ENCODE assay signal across 22 mouse cellular contexts in the genomic region with DNA sequence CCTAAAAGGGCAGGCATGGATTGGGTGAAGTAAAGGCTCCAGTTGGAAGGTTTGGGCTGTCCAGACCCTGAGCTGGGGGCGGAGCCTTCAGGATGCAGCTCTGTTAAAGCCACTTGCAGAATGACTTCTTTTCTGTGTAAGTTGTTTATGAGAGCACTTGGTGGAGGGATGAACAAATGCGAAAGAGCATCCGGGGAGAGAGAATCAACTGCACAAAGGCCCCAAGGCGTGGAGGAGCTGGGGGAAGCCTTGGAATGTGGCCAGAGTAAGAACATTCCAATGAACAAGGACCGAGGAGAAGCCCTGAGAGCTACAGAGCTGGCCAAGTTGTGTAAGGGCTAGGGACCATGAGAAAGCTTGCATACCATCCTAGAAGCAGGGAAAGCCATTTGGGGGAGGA. TPM values are rescaled to one million over a fixed set of nuclear protein-coding genes. Genes with fewer than 3 reads are reported as not detected.
DNase-seq lines count a peak whose midpoint lies in the region; ATAC-seq and TF ChIP-seq lines count a peak whose summit lies in the region.
"Had no signal": no experiment of that assay in that cellular context is flagged by ENCODE, and none has a peak within 500 bp of the region (broad histone marks: within the 10 kb centered on the region; RNA-seq: fewer than 3 reads in every experiment).

No protein-coding gene starts in this region.

- no peaks in the 10 kb centered on the region for H3K36me3 ChIP-seq in lung, embryonic 14.5 days (ENCODE audit: insufficient read depth)
- H3K36me3 ChIP-seq in lung, postnatal 0 days (ENCODE audit: insufficient read depth, low read length), result no peaks in the 10 kb centered on the region
- no peaks in the 10 kb centered on the region for H3K36me3 ChIP-seq in stomach, embryonic 15.5 days
- H3K36me3 ChIP-seq in stomach, postnatal 0 days (ENCODE audit: control insufficient read depth, insufficient read depth, low read length), result no peaks in the 10 kb centered on the region
- no peaks in the 10 kb centered on the region for H3K36me3 ChIP-seq in stomach, embryonic 16.5 days (ENCODE audit: control insufficient read depth, insufficient read depth, low read length)
- H3K36me3 ChIP-seq: embryonic facial prominence, embryonic 12.5 days; forebrain, embryonic 15.5 days; G1E; heart, embryonic 12.5 days; hindbrain, embryonic 12.5 days had no signal

- DNase-seq in heart, adult 11 months, result peak; percentile 85
- no peak for DNase-seq in heart, postnatal 10 days
- DNase-seq in lung, embryonic 14.5 days, result peak; percentile 54
- DNase-seq in lung, postnatal 0 days (ENCODE audit: low spot score), result no peak
- no peak for DNase-seq in stomach, postnatal 0 days (ENCODE audit: low spot score)
- DNase-seq in retina, postnatal 1 day, result no peak
- DNase-seq: adrenal gland, adult 8-10 months; B cell, adult 2 months; cerebellum, adult 11 months; cerebellum, adult 9-10 months; cerebellum, postnatal 25 days; gastrocnemius, postnatal 10 days; heart, postnatal 4 days had no signal

- no peak for TF ChIP-seq CTCF in lung, embryonic 14.5 days (IDR thresholded peaks at IDR 0.05; ENCODE audit: low read depth)
- TF ChIP-seq CTCF in lung, postnatal 0 days (IDR thresholded peaks at IDR 0.05), result no peak
- TF ChIP-seq CTCF in stomach, postnatal 0 days (IDR thresholded peaks at IDR 0.05; ENCODE audit: low read depth), result no peak

- no peak overlapping the region for H3K27ac ChIP-seq in lung, embryonic 14.5 days (ENCODE audit: low read depth)
- H3K27ac ChIP-seq in lung, postnatal 0 days (ENCODE audit: low read length), result no peak overlapping the region
- H3K27ac ChIP-seq in stomach, embryonic 15.5 days, result no peak overlapping the region
- no peak overlapping the region for H3K27ac ChIP-seq in stomach, postnatal 0 days (replicated peaks)
- no peak overlapping the region for H3K27ac ChIP-seq in stomach, embryonic 16.5 days (ENCODE audit: low read length)
- H3K27ac ChIP-seq: embryonic facial prominence, embryonic 12.5 days; forebrain, embryonic 15.5 days; hindbrain, embryonic 12.5 days had no signal

- H3K9me3 ChIP-seq in lung, embryonic 14.5 days (ENCODE audit: low read depth, low read length), result no peaks in the 10 kb centered on the region
- H3K9me3 ChIP-seq in lung, postnatal 0 days (ENCODE audit: low read length), result no peaks in the 10 kb centered on the region
- no peaks in the 10 kb centered on the region for H3K9me3 ChIP-seq in stomach, embryonic 15.5 days
- H3K9me3 ChIP-seq in stomach, postnatal 0 days (ENCODE audit: control insufficient read depth, low read length), result no peaks in the 10 kb centered on the region
- no peaks in the 10 kb centered on the region for H3K9me3 ChIP-seq in stomach, embryonic 16.5 days (replicated peaks; ENCODE audit: control insufficient read depth, low read length)
- H3K9me3 ChIP-seq: embryonic facial prominence, embryonic 12.5 days; forebrain, embryonic 15.5 days; hindbrain, embryonic 12.5 days had no signal

- H3K27me3 ChIP-seq in lung, embryonic 14.5 days (ENCODE audit: insufficient read depth, low read length), result no peaks in the 10 kb centered on the region
- no peaks in the 10 kb centered on the region for H3K27me3 ChIP-seq in lung, postnatal 0 days (replicated peaks; ENCODE audit: insufficient read depth, low read length)
- no peaks in the 10 kb centered on the region for H3K27me3 ChIP-seq in stomach, embryonic 15.5 days (replicated peaks)
- H3K27me3 ChIP-seq in stomach, postnatal 0 days (ENCODE audit: control insufficient read depth, insufficient read depth, low read length), result no peaks in the 10 kb centered on the region
- no peaks in the 10 kb centered on the region for H3K27me3 ChIP-seq in stomach, embryonic 16.5 days (ENCODE audit: control insufficient read depth, insufficient read depth, low read length)
- H3K27me3 ChIP-seq: embryonic facial prominence, embryonic 12.5 days; forebrain, embryonic 15.5 days; heart, embryonic 12.5 days; hindbrain, embryonic 12.5 days had no signal

- peak; percentile 67 for ATAC-seq in lung, embryonic 14.5 days (ENCODE audit: insufficient read depth)
- ATAC-seq in lung, postnatal 0 days, result no peak
- 0 out of 2 replicates have a peak, but pooled peaks have one; percentile 18 for ATAC-seq in stomach, embryonic 15.5 days (ENCODE audit: insufficient read depth, low FRiP score, low read depth)
- no peak for ATAC-seq in stomach, postnatal 0 days (ENCODE audit: low FRiP score, low TSS enrichment)
- 0 out of 2 replicates have a peak, but pooled peaks have one; percentile 44 for ATAC-seq in stomach, embryonic 16.5 days (ENCODE audit: insufficient read depth, low FRiP score)
- ATAC-seq: CD4-positive, CD25-positive, alpha-beta regulatory T cell, adult 4 months; forebrain, embryonic 15.5 days; hindbrain, embryonic 16.5 days had no signal

- intact Hi-C loops in heart, postnatal 10 days (cut with DNase I), result no loop called here

- 41% methylated on average over 5 of the region's 5 CpGs for WGBS in lung, embryonic 14.5 days
- 27% methylated on average over 5 of the region's 5 CpGs for WGBS in lung, postnatal 0 days
- WGBS in stomach, embryonic 15.5 days, result 41% methylated on average over 5 of the region's 5 CpGs
- 40% methylated on average over 5 of the region's 5 CpGs for WGBS in stomach, postnatal 0 days
- 48% methylated on average over 5 of the region's 5 CpGs for WGBS in stomach, embryonic 16.5 days

- no peaks in the 10 kb centered on the region for H3K4me1 ChIP-seq in lung, embryonic 14.5 days (ENCODE audit: insufficient read depth)
- no peaks in the 10 kb centered on the region for H3K4me1 ChIP-seq in lung, postnatal 0 days (ENCODE audit: insufficient read depth, low read depth, low read length)
- no peaks in the 10 kb centered on the region for H3K4me1 ChIP-seq in stomach, embryonic 15.5 days
- no peaks in the 10 kb centered on the region for H3K4me1 ChIP-seq in stomach, postnatal 0 days (replicated peaks; ENCODE audit: control insufficient read depth, insufficient read depth)
- H3K4me1 ChIP-seq in stomach, embryonic 16.5 days (ENCODE audit: control insufficient read depth, insufficient read depth, low read length), result no peaks in the 10 kb centered on the region
- H3K4me1 ChIP-seq: embryonic facial prominence, embryonic 12.5 days; forebrain, embryonic 15.5 days; heart, embryonic 12.5 days had no signal

- H3K4me3 ChIP-seq in lung, embryonic 14.5 days (ENCODE audit: low read depth, low read length), result no peak overlapping the region
- H3K4me3 ChIP-seq in lung, postnatal 0 days (ENCODE audit: low read depth, low read length), result no peak overlapping the region
- H3K4me3 ChIP-seq in stomach, embryonic 15.5 days (replicated peaks), result no peak overlapping the region
- no peak overlapping the region for H3K4me3 ChIP-seq in stomach, postnatal 0 days (ENCODE audit: low read depth, low read length)
- H3K4me3 ChIP-seq in stomach, embryonic 16.5 days (replicated peaks; ENCODE audit: low read length), result no peak overlapping the region
- H3K4me3 ChIP-seq: embryonic facial prominence, embryonic 12.5 days; forebrain, embryonic 15.5 days; heart, embryonic 12.5 days; hindbrain, embryonic 12.5 days had no signal

- no peak overlapping the region for H3K9ac ChIP-seq in lung, embryonic 14.5 days
- no peak overlapping the region for H3K9ac ChIP-seq in lung, postnatal 0 days (replicated peaks; ENCODE audit: low read depth)
- no peak overlapping the region for H3K9ac ChIP-seq in stomach, embryonic 15.5 days
- H3K9ac ChIP-seq in stomach, postnatal 0 days (ENCODE audit: low read length), result no peak overlapping the region
- no peak overlapping the region for H3K9ac ChIP-seq in stomach, embryonic 16.5 days (ENCODE audit: low read length)
- H3K9ac ChIP-seq: embryonic facial prominence, embryonic 12.5 days; forebrain, embryonic 15.5 days; heart, embryonic 12.5 days; hindbrain, embryonic 12.5 days had no signal

- no peak overlapping the region for H3K4me2 ChIP-seq in lung, embryonic 14.5 days
- H3K4me2 ChIP-seq in lung, postnatal 0 days (replicated peaks; ENCODE audit: low read depth, low read length), result no peak overlapping the region
- H3K4me2 ChIP-seq in stomach, embryonic 15.5 days, result no peak overlapping the region
- H3K4me2 ChIP-seq in stomach, postnatal 0 days (replicated peaks; ENCODE audit: low read depth), result no peak overlapping the region
- H3K4me2 ChIP-seq in stomach, embryonic 16.5 days (ENCODE audit: low read depth, low read length), result no peak overlapping the region
- H3K4me2 ChIP-seq: embryonic facial prominence, embryonic 12.5 days; forebrain, embryonic 15.5 days; heart, embryonic 12.5 days; hindbrain, embryonic 12.5 days had no signal

- TF ChIP-seq EP300 in lung, postnatal 0 days (IDR thresholded peaks at IDR 0.05), result no peak
- no peak for TF ChIP-seq EP300 in stomach, postnatal 0 days (optimal IDR thresholded peaks at IDR 0.05)

RNA-seq across cellular contexts. Expression of a gene that starts 16.3 kb away (rescaled TPM):
- total RNA-seq in heart, postnatal 10 days (2021), result under 1 TPM; 0.41 to 0.60 TPM
- 0.23 TPM in 1 of 2 replicates, not detected in the other for polyA plus RNA-seq in lung, embryonic 14.5 days (2014; fragmentation: Nextera tagmentation; extraction: Ambion mirVana)
- polyA plus RNA-seq in lung, postnatal 0 days (2015; fragmentation: Nextera tagmentation; extraction: Ambion mirVana), result 0.13 and 0.18 TPM in 2 replicates
- 0.59 and 0.71 TPM in 2 replicates for polyA plus RNA-seq in stomach, embryonic 15.5 days (2015; fragmentation: Nextera tagmentation; extraction: Ambion mirVana)
- 0.35 and 0.44 TPM in 2 replicates for polyA plus RNA-seq in stomach, postnatal 0 days (2015; fragmentation: Nextera tagmentation; extraction: Ambion mirVana)
- polyA plus RNA-seq in stomach, embryonic 16.5 days (2015; fragmentation: Nextera tagmentation; extraction: Ambion mirVana), result 0.19 and 0.31 TPM in 2 replicates
- polyA plus RNA-seq: CD4-positive, CD25-positive, alpha-beta regulatory T cell, adult 4 months; G1E had no signal

Comparison
In these comparisons a context has a peak if more than half of its experiments do, and no peak if none do; other contexts are left out.
1. DNase-seq: peak in heart, adult 11 months (single experiment) and lung, embryonic 14.5 days (single experiment); none in heart, postnatal 10 days (0 of 2), lung, postnatal 0 days (single experiment), stomach, postnatal 0 days (single experiment) and retina, postnatal 1 day (single experiment).
2. ATAC-seq: peak in lung, embryonic 14.5 days (single experiment), stomach, embryonic 15.5 days (single experiment) and stomach, embryonic 16.5 days (single experiment); none in lung, postnatal 0 days (single experiment) and stomach, postnatal 0 days (single experiment).